Mouse (Mus musculus): Measurements from ENCODE around the gene Gm26897. TPM values are rescaled to one million over a fixed set of nuclear protein-coding genes. Genes with fewer than 3 reads are reported as not detected.

The Gm26897 gene
- polyA plus RNA-seq, 1 experiment = not detected

DNA sequence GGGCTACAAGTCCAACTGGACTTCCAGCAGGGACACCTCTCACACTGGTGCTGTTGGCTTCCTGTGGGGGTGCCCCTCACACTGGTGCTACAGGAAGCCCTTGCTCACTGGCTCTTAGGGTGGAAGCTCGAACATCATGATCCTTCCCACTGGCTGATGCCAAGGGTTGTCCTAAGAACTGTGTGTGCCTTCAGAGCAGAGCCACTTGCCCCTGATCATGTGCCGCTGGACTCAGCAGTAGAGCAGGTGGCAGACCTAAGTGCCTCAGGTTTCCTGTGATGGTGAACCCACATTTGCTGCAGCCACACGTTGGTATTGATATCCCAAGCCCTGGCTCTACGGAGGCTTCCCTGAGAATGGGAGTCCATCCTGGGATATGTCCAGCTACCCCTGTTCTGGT lies 33.0 kb downstream of the Gm26897 start:
- Histone ChIP-seq H3K27ac (ENCODE audit: insufficient read depth, low read depth, low read length) (no peak overlapping the region), H3K36me3 (ENCODE audit: control insufficient read depth, insufficient read depth, low read length) (no peaks in the 10 kb centered on the region), H3K4me3 (ENCODE audit: low read depth, low read length) (no peak overlapping the region), H3K4me1 (ENCODE audit: control insufficient read depth, insufficient read depth, insufficient read length, low read length) (no peaks in the 10 kb centered on the region), H3K27me3 (ENCODE audit: control insufficient read depth, insufficient read depth, low read length) (no peaks in the 10 kb centered on the region)
- TF ChIP-seq POLR2A (IDR thresholded peaks at IDR 0.05; ENCODE audit: low read depth, low read length) = no peak
- TF ChIP-seq CTCF (IDR thresholded peaks at IDR 0.05; ENCODE audit: extremely low read depth, insufficient read length, insufficient replicate concordance, low read depth, low read length) = no peak
- WGBS = 82% methylated on average over 4 of the region's 4 CpGs

DNA sequence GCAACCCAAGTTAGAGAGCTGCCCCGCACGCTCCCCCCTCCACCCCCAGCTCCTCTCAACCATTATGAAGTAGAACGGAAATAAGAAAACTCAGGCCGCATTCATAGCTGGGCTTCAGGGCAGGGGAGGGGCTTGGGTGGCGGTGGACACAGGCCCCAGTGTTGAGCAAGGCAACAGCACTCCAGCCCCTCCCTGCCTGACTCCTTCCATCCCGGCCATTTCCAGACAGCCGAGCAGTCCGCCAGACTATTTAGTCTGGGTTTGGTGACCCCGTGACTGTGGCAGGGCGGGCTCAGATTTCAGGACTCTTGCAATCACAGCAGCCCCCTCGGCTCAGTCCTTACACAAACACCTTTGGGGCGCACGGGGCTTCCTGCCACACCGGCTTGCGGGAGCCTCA lies 36.5 kb downstream of the Gm26897 start:
- no peaks in the 10 kb centered on the region for H3K27me3 ChIP-seq (ENCODE audit: control insufficient read depth, insufficient read depth, low read length)
- H3K4me3 ChIP-seq (ENCODE audit: low read depth, low read length) = no peak overlapping the region
- no peaks in the 10 kb centered on the region for H3K36me3 ChIP-seq (ENCODE audit: control insufficient read depth, insufficient read depth, low read length)
- no peak overlapping the region for H3K27ac ChIP-seq (ENCODE audit: insufficient read depth, low read depth, low read length)
- no peaks in the 10 kb centered on the region for H3K4me1 ChIP-seq (ENCODE audit: control insufficient read depth, insufficient read depth, insufficient read length, low read length)
- WGBS = 17% methylated on average over 15 of the region's 15 CpGs
- TF ChIP-seq CTCF (IDR thresholded peaks at IDR 0.05; ENCODE audit: extremely low read depth, insufficient read length, insufficient replicate concordance, low read depth, low read length) (no peak), POLR2A (IDR thresholded peaks at IDR 0.05; ENCODE audit: low read depth, low read length) (no peak)

DNA sequence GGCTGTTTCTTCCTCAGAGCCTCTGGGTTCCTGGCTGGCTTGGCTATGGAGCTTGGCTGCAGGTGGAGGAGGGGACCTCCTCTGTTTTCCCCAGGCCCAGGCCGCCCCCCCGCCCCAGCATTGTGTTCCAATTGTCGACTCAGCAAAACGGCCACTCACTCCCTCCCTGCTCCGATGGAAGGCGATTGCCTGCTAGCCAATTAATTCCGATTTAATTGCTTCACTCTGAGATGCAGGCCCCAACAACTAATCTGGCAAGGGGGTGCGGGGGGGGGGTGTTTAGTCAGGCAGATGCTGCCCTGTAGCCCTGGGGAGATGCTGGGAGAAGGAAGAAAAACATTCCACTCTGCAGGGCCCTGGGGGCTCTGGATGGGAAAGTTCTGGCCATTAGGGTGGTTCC lies 38.4 kb downstream of the Gm26897 start:
- H3K4me3 ChIP-seq (ENCODE audit: low read depth, low read length) = no peak overlapping the region
- no peak overlapping the region for H3K27ac ChIP-seq (ENCODE audit: insufficient read depth, low read depth, low read length)
- no peaks in the 10 kb centered on the region for H3K27me3 ChIP-seq (ENCODE audit: control insufficient read depth, insufficient read depth, low read length)
- no peaks in the 10 kb centered on the region for H3K36me3 ChIP-seq (ENCODE audit: control insufficient read depth, insufficient read depth, low read length)
- TF ChIP-seq CTCF (IDR thresholded peaks at IDR 0.05; ENCODE audit: extremely low read depth, insufficient read length, insufficient replicate concordance, low read depth, low read length) = no peak
- no peak for TF ChIP-seq POLR2A (IDR thresholded peaks at IDR 0.05; ENCODE audit: low read depth, low read length)
- 50% methylated on average over 8 of the region's 8 CpGs for WGBS
- H3K4me1 ChIP-seq (ENCODE audit: control insufficient read depth, insufficient read depth, insufficient read length, low read length) = no peaks in the 10 kb centered on the region

DNA sequence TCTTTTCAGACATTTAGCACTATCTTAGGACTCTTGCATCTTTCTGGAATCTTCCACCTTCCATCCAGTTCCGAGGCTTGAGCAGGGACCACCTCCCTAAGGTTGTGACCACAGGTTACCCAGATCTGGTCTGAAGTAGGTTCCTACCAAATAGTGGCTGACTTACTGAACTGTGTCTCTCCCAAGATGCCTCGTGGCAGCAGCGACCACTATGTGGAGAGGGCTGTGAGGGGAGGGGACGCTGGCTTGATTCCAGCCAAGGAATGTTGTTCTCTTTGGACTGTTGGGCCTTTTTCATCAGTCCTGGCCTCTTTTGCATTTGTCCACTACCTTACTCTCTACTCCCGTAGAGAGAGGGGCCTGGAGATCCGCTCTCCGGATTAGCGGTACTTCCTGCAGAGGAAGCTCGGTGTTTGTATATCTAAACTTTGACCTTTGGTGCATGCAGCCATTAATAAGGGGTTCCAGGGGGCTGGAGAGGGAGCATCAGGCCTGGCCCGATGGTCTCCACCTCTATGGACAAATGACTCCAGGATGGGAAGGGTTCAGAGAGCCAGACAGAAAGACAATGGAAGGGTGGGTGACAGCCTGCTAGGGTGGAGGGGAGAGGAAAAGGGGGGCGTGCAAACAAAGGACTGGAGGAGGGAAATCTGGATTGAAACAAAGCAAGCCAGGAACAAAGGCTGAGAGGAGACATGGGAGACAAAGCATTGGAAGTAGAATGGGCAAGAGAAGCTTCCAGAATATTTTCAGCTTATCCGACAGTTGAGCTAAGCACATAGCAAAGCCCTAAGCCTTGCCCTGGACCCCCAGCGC lies 39.1 kb downstream of the Gm26897 start:
- 56% methylated on average over 13 of the region's 13 CpGs for WGBS
- TF ChIP-seq POLR2A (IDR thresholded peaks at IDR 0.05; ENCODE audit: low read depth, low read length) = no peak
- no peak for TF ChIP-seq CTCF (IDR thresholded peaks at IDR 0.05; ENCODE audit: extremely low read depth, insufficient read length, insufficient replicate concordance, low read depth, low read length)
- Histone ChIP-seq H3K4me1 (ENCODE audit: control insufficient read depth, insufficient read depth, insufficient read length, low read length) (no peaks in the 10 kb centered on the region), H3K4me3 (ENCODE audit: low read depth, low read length) (no peak overlapping the region), H3K36me3 (ENCODE audit: control insufficient read depth, insufficient read depth, low read length) (no peaks in the 10 kb centered on the region), H3K27me3 (ENCODE audit: control insufficient read depth, insufficient read depth, low read length) (no peaks in the 10 kb centered on the region), H3K27ac (ENCODE audit: insufficient read depth, low read depth, low read length) (no peak overlapping the region)

DNA sequence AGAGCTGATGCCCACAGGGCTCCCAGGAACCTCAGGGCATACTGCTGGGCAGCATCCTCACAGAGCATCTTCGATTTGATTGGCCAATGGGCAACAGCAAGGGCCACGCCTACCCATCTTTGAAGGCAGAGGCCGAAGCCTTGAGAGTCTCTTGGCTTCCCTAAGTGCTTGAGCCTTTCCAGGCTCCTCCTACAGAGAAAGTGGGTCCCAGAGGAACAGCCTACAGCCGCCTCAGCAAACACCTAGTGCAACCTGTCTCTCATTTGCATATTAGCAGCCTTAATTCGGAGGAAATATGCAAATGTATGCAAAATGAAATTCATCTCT lies 39.6 kb downstream of the Gm26897 start:
- TF ChIP-seq CTCF (IDR thresholded peaks at IDR 0.05; ENCODE audit: extremely low read depth, insufficient read length, insufficient replicate concordance, low read depth, low read length) (no peak), POLR2A (IDR thresholded peaks at IDR 0.05; ENCODE audit: low read depth, low read length) (no peak)
- Histone ChIP-seq H3K4me3 (ENCODE audit: low read depth, low read length) (no peak overlapping the region), H3K36me3 (ENCODE audit: control insufficient read depth, insufficient read depth, low read length) (no peaks in the 10 kb centered on the region), H3K27me3 (ENCODE audit: control insufficient read depth, insufficient read depth, low read length) (no peaks in the 10 kb centered on the region), H3K4me1 (ENCODE audit: control insufficient read depth, insufficient read depth, insufficient read length, low read length) (no peaks in the 10 kb centered on the region), H3K27ac (ENCODE audit: insufficient read depth, low read depth, low read length) (no peak overlapping the region)
- WGBS = 48% methylated on average over 5 of the region's 5 CpGs

DNA sequence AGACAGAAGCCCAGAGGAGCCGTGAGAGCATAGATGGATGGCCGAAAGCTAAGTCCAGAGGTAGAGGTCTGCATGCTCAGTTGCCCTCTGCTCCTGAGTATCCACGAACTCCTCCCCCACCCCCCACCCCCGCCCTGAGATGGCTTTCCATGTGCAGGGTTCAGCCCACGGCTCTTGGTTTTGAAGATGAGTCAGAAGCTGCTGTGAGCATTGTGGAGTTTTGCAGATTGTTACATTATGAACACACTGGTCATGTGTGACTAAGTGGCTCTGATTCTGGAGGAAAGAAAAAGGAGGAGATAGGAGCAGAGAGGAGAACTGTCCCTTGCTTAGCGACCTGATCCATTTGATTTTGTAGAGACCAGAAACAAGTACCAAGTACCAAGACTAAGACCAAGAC lies 42.5 kb downstream of the Gm26897 start:
- TF ChIP-seq CTCF (IDR thresholded peaks at IDR 0.05; ENCODE audit: extremely low read depth, insufficient read length, insufficient replicate concordance, low read depth, low read length) = no peak
- no peak for TF ChIP-seq POLR2A (IDR thresholded peaks at IDR 0.05; ENCODE audit: low read depth, low read length)
- H3K36me3 ChIP-seq (ENCODE audit: control insufficient read depth, insufficient read depth, low read length) = no peaks in the 10 kb centered on the region
- H3K4me1 ChIP-seq (ENCODE audit: control insufficient read depth, insufficient read depth, insufficient read length, low read length) = no peaks in the 10 kb centered on the region
- H3K27me3 ChIP-seq (ENCODE audit: control insufficient read depth, insufficient read depth, low read length) = no peaks in the 10 kb centered on the region
- no peak overlapping the region for H3K27ac ChIP-seq (ENCODE audit: insufficient read depth, low read depth, low read length)
- H3K4me3 ChIP-seq (ENCODE audit: low read depth, low read length) = no peak overlapping the region
- 74% methylated on average over 6 of the region's 6 CpGs for WGBS

DNA sequence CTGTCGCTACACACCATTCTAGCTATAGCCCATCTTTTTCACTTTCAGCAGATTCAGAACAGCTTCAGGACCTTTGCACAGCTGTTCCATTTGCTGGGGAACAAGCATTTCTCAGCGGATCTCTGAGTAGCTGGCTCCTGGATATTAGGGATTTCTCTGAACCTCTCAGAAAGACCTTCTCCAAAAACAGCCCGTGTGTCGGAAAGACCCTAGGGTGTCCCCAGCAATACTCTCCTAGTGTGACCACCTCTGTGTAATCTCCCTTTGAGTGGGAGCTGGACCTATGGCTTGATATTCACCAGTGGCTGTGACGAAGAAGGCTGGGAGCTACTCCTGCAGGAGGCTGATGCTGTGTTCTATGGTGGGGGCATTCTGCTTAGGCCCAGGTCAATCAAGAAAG lies 44.4 kb downstream of the Gm26897 start:
- Histone ChIP-seq H3K36me3 (ENCODE audit: control insufficient read depth, insufficient read depth, low read length) (no peaks in the 10 kb centered on the region), H3K4me3 (ENCODE audit: low read depth, low read length) (no peak overlapping the region), H3K27ac (ENCODE audit: insufficient read depth, low read depth, low read length) (no peak overlapping the region), H3K27me3 (ENCODE audit: control insufficient read depth, insufficient read depth, low read length) (no peaks in the 10 kb centered on the region), H3K4me1 (ENCODE audit: control insufficient read depth, insufficient read depth, insufficient read length, low read length) (no peaks in the 10 kb centered on the region)
- 74% methylated on average over 5 of the region's 5 CpGs for WGBS
- TF ChIP-seq CTCF (IDR thresholded peaks at IDR 0.05; ENCODE audit: extremely low read depth, insufficient read length, insufficient replicate concordance, low read depth, low read length) = no peak
- TF ChIP-seq POLR2A (IDR thresholded peaks at IDR 0.05; ENCODE audit: low read depth, low read length) = no peak

Data from small intestine, adult 2 months (tissue).